Mouse (Mus musculus) neural tube, embryonic 13.5 days (tissue): ENCODE results near the gene E2f2. TPM values are rescaled to one million over a fixed set of nuclear protein-coding genes. Genes with fewer than 3 reads are reported as not detected.

Experiments
- ATAC-seq: fragments of 200-750 bp; cut with Nextera tagmentation; 2 replicates; pipeline ENCODE4 v1.8.0; 2017; ENCODE audit warnings: low read depth, mild to moderate bottlenecking, moderate TSS enrichment, moderate library complexity
- H3K27ac ChIP-seq: fragments of 300-500 bp; sonication (generic); replicated peaks from 2 replicates; pipeline ENCODE4 v1.5.1; 2015; ENCODE audit warnings: moderate library complexity, mild to moderate bottlenecking, inconsistent platforms
- H3K27me3 ChIP-seq: fragments of 300-500 bp; sonication (generic); 2 replicates; pipeline ENCODE4 v1.6.1; 2015; ENCODE audit warnings: mild to moderate bottlenecking, inconsistent platforms
- H3K36me3 ChIP-seq: fragments of 300-500 bp; sonication (generic); 2 replicates; pipeline ENCODE4 v1.6.1; 2015; ENCODE audit warnings: mild to moderate bottlenecking, inconsistent platforms
- H3K4me1 ChIP-seq: fragments of 300-500 bp; sonication (generic); replicated peaks from 2 replicates; pipeline ENCODE4 v1.6.1; 2015; ENCODE audit warnings: inconsistent platforms
- H3K4me2 ChIP-seq: fragments of 300-500 bp; sonication (generic); 2 replicates; pipeline ENCODE4 v1.6.1; 2015; ENCODE audit warnings: inconsistent platforms, mild to moderate bottlenecking, moderate library complexity
- H3K4me3 ChIP-seq: fragments of 300-500 bp; sonication (generic); 2 replicates; pipeline ENCODE4 v1.5.1; 2015; ENCODE audit warnings: mild to moderate bottlenecking, inconsistent platforms
- H3K9ac ChIP-seq: fragments of 300-500 bp; sonication (generic); 2 replicates; pipeline ENCODE4 v1.6.1; 2015; ENCODE audit warnings: moderate library complexity, mild to moderate bottlenecking, inconsistent platforms
- H3K9me3 ChIP-seq: fragments of 300-500 bp; sonication (generic); 2 replicates; pipeline ENCODE4 v1.6.1; 2016; ENCODE audit warnings: inconsistent platforms
- WGBS: fragments of 180-500 bp; shearing (Covaris S2); methylation state at CpG from one replicate; pipeline ENCODE4 v1.1.7; 2015; 5-methylcytosine and 5-hydroxymethylcytosine counted together
- polyA plus RNA-seq: library from polyadenylated mRNA; unstranded; fragments of >200 nt; fragmentation: Nextera tagmentation; extraction: Ambion mirVana; gene quantifications from 2 replicates; pipeline ENCODE4 v1.2.1, GENCODE M21; 2015

Gene E2f2
- polyA plus RNA-seq, result 2.5 and 3.3 TPM in 2 replicates

DNA sequence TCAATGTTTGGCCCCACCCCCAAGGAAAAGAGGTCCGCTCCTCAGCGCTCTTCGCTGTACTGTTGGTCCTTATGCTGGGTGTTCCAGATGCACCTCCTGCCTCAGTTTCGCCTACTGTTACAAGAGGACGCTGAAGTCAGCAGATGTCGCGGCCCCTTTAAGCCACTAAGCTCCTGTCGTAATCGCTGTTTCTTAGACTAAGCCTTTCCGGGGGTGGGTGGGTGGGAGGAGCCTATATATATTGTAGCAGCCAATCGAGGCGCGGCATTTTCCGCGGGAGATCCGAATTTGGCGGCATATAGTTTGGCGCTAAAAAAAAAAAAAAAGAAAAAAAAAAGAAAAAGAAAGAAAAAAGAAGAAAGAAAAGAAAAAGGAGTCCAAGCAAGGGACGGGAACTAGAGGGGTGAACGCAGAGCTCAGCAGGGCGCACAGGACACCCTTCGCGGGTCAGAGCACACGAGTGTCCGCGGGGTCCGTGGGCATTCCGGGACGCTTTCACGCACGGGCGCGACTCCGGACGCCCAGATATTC lies at the start of gene E2f2:
Gene E2f2 (plus strand): TSS at position 384 of the 531 bp plus-strand sequence.
- under 1% methylated on average over 35 of the region's 35 CpGs for WGBS
- peaks cover 32% of the 10 kb centered on the region for H3K4me1 ChIP-seq
- H3K9ac ChIP-seq, result peak within 1 kb of the TSS; percentile 72
- peak within 1 kb of the TSS; percentile 100 for H3K4me2 ChIP-seq
- no peaks in the 10 kb centered on the region for H3K36me3 ChIP-seq
- no peaks in the 10 kb centered on the region for H3K9me3 ChIP-seq
- peak; percentile 64; the same call in 1 of the 2 replicates for ATAC-seq
- no peak within 1 kb of the TSS for H3K27ac ChIP-seq
- H3K4me3 ChIP-seq, result peak within 1 kb of the TSS; percentile 67
- H3K27me3 ChIP-seq, result peaks cover 3% of the 10 kb centered on the region; the same call in 1 of the 2 replicates

DNA sequence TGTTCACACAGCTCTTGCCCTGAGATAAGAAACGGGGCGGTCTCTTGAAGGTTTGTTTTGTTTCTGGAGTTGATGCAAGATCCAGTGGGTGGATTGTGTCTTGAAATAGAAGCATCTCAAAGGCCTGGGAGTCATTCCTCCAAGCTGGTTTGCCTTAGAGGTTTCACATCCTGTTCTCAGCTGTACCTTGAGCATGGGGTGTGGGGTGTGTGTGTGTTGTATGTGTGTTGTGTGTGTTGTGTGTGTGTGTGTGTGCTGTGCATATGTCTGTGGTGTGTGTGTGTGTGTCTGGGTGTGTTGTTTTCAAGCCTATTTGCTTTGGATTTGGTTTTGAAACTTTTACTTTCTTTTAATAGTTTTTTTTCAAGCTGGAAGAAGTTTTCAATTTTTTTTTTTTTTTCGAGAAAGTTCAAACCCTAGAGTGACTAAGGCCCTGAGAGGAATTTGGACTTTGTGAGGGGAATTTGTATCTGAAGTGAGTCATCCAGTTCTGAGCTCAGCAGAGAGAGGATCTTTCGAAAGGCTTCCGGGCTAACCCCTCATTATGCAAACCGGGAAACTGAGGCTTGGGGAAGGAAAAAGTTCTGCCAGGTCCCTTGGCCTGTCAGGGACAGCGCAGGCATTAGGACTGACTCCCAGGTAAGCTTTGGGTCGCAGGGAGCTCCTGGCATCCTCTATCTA lies 48.9 kb upstream of the E2f2 start:
- no peaks in the 10 kb centered on the region for H3K9me3 ChIP-seq

DNA sequence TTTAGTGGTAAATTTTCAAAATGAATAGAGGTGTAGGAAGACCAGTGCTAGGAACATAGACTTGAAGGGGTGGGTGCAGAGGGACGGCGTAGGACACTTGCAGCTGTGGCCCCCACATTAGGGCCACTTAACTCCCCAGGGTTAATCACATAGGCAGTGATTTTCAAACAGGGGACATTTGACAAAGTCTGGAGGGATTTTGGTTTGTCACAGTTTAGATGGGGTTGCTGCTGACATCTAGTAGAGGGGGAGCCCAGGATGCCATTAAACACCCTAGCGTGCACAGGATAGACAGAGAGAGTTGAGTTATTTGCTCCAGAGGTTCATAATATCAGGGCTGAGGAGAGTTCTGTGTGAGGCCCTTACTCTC lies 48.4 kb upstream of the E2f2 start:
- Histone ChIP-seq H3K4me1 (no peaks in the 10 kb centered on the region), H3K27me3 (no peaks in the 10 kb centered on the region), H3K9me3 (no peaks in the 10 kb centered on the region), H3K36me3 (no peaks in the 10 kb centered on the region), H3K9ac (no peak overlapping the region), H3K4me2 (no peak overlapping the region), H3K4me3 (no peak overlapping the region), H3K27ac (no peak overlapping the region)
- no peak for ATAC-seq
- WGBS, result 87% methylated on average over 3 of the region's 3 CpGs

More for the DNA sequence above, 48.9 kb upstream of the E2f2 start:
- no peak overlapping the region for H3K4me2 ChIP-seq
- WGBS, result 73% methylated on average over 8 of the region's 8 CpGs
- no peaks in the 10 kb centered on the region for H3K4me1 ChIP-seq
- H3K9ac ChIP-seq, result no peak overlapping the region
- no peaks in the 10 kb centered on the region for H3K36me3 ChIP-seq
- no peak overlapping the region for H3K4me3 ChIP-seq
- no peak overlapping the region for H3K27ac ChIP-seq
- H3K27me3 ChIP-seq, result no peaks in the 10 kb centered on the region
- ATAC-seq, result no peak

DNA sequence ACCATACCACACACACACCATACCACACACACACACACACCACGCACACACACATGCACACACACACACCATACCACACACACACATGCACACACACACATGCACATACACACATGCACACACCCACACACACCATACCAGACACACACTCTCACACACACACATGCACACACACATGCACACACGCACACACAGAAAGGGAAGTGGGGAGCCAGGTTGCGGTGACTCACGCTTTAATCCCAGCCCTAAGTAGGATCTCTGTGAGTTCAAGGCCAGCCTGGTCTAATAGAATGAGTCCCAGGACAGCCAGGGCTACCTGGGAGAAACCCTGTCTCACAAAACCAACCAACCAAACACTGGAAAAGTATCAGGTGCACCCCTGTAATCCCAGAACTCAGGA lies 47.6 kb upstream of the E2f2 start:
- WGBS, result 95% methylated on average over 4 of the region's 4 CpGs
- H3K27ac ChIP-seq, result no peak overlapping the region
- no peaks in the 10 kb centered on the region for H3K27me3 ChIP-seq
- no peaks in the 10 kb centered on the region for H3K4me1 ChIP-seq
- H3K9ac ChIP-seq, result no peak overlapping the region
- H3K4me3 ChIP-seq, result no peak overlapping the region
- no peaks in the 10 kb centered on the region for H3K36me3 ChIP-seq
- ATAC-seq, result no peak
- no peaks in the 10 kb centered on the region for H3K9me3 ChIP-seq
- H3K4me2 ChIP-seq, result no peak overlapping the region

DNA sequence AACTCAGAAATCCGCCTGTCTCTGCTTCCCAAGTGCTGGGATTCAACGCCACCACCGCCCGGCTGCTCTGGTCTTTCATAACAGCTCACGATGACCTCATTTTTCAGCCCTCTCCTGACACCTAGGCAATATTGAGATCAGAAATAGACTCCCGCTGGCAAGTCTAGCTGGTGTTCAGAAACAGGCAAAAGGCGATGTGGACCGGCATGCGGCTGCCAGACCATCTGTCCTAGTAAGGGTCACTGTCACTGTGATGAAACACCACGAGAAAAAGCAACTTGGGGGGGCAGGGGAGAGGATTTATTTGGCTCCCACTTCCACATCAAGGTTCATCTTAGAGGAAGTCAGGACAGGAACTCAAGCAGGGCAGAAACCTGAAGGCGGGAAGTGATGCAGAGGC lies 46.7 kb upstream of the E2f2 start:
- 81% methylated on average over 11 of the region's 11 CpGs for WGBS
- Histone ChIP-seq H3K9me3 (no peaks in the 10 kb centered on the region), H3K27ac (no peak overlapping the region), H3K36me3 (no peaks in the 10 kb centered on the region), H3K9ac (no peak overlapping the region), H3K4me2 (no peak overlapping the region), H3K27me3 (no peaks in the 10 kb centered on the region), H3K4me3 (no peak overlapping the region), H3K4me1 (no peaks in the 10 kb centered on the region)
- no peak for ATAC-seq

DNA sequence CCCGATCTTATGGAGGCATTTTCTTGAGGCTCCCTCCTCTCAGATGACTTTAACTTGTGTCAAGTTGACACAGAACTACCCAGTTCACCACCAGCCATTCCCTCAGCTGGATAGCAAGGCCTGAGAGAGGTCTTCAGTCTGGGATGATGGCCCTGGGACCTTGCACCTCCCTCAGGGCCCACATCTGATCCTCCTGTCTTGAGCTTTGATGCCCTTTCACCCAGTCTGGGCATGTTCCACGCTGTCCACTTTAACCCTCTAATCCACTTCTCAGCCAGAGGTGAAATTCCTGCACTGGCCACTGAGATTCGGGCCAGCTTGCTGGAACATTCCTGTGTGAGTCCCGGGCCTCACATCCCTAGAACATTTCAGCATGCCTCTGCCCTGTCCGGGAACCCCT lies 46.2 kb upstream of the E2f2 start:
- Histone ChIP-seq H3K9ac (no peak overlapping the region), H3K4me1 (no peaks in the 10 kb centered on the region), H3K27me3 (no peaks in the 10 kb centered on the region), H3K4me3 (no peak overlapping the region), H3K27ac (no peak overlapping the region), H3K36me3 (no peaks in the 10 kb centered on the region), H3K4me2 (no peak overlapping the region), H3K9me3 (no peaks in the 10 kb centered on the region)
- ATAC-seq, result no peak
- 82% methylated on average over 5 of the region's 5 CpGs for WGBS

DNA sequence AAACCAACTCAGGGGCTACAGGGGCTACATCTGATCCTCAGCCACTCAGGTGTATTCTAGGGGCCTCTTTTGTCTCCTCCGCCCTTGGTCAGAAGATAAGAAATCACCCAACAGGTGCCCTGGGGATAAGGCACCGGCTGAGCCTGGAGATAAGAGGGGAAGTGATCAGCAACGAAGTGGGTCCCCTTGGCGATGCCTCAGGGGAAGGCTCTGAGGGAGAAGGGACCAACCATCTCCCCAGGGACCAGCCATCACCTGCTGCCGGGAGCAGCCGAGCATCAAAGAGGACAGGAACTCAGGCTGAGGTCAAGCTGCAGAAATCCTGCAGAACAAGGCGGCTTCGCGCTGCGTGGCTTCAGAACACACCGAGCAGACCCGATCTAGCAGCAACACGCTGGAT lies 44.5 kb upstream of the E2f2 start:
- Histone ChIP-seq H3K27ac (no peak overlapping the region), H3K4me1 (no peaks in the 10 kb centered on the region; the same call in 1 of the 2 replicates), H3K36me3 (no peaks in the 10 kb centered on the region), H3K9me3 (no peaks in the 10 kb centered on the region), H3K4me2 (no peak overlapping the region), H3K4me3 (no peak overlapping the region), H3K9ac (no peak overlapping the region), H3K27me3 (no peaks in the 10 kb centered on the region)
- ATAC-seq, result no peak
- 74% methylated on average over 13 of the region's 13 CpGs for WGBS

DNA sequence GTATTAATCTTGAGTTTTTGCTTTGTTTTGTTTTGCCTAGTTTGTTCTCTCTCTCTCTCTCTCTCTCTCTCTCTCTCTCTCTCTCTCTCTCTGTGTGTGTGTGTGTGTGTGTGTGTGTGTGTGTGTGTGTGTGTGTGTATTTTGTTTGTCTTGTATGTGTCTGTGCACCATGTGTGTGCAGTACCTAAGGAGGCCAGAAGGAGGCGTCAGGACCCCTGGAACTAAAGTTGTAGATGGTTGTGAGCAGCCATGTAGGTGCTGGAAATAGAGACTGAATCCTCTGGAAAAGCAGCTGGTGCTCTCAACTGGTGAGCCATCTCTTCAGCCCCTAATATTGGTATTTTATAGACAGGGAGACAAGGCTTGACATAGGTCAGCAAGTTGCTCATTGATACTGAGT lies 42.4 kb upstream of the E2f2 start:
- WGBS, result 88% methylated on average over 1 of the region's 1 CpGs
- Histone ChIP-seq H3K4me3 (no peak overlapping the region), H3K4me2 (no peak overlapping the region), H3K27ac (no peak overlapping the region), H3K27me3 (no peaks in the 10 kb centered on the region), H3K9me3 (no peaks in the 10 kb centered on the region), H3K4me1 (peaks cover 17% of the 10 kb centered on the region), H3K9ac (no peak overlapping the region), H3K36me3 (no peaks in the 10 kb centered on the region)
- no peak for ATAC-seq

DNA sequence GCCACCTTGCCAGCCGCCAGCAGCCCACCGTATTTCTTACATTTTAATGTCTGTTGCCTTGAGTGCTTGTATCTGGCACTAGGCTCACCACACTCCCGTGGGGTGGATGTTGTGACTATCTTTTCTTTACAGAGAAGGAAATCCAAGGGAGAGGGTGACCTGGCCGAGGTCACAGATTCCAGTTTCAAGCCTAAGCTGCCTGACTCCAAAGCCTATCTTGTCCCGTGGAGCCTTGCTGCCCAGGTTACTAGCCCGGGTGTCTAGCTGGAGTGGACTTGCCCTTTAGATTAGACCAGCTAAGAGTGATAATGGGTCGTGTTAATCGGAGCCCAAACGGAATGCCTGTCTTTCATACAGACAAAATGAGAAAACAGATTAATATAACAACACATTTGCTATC lies 38.4 kb upstream of the E2f2 start:
- peaks cover 45% of the 10 kb centered on the region for H3K4me1 ChIP-seq
- no peaks in the 10 kb centered on the region for H3K27me3 ChIP-seq
- no peaks in the 10 kb centered on the region for H3K36me3 ChIP-seq
- peak overlapping the region; percentile 38 for H3K4me3 ChIP-seq
- H3K27ac ChIP-seq, result peak overlapping the region; percentile 98
- H3K4me2 ChIP-seq, result peak overlapping the region; percentile 68
- H3K9ac ChIP-seq, result peak overlapping the region; percentile 78
- ATAC-seq, result no peak
- 14% methylated on average over 9 of the region's 9 CpGs for WGBS
- H3K9me3 ChIP-seq, result no peaks in the 10 kb centered on the region

DNA sequence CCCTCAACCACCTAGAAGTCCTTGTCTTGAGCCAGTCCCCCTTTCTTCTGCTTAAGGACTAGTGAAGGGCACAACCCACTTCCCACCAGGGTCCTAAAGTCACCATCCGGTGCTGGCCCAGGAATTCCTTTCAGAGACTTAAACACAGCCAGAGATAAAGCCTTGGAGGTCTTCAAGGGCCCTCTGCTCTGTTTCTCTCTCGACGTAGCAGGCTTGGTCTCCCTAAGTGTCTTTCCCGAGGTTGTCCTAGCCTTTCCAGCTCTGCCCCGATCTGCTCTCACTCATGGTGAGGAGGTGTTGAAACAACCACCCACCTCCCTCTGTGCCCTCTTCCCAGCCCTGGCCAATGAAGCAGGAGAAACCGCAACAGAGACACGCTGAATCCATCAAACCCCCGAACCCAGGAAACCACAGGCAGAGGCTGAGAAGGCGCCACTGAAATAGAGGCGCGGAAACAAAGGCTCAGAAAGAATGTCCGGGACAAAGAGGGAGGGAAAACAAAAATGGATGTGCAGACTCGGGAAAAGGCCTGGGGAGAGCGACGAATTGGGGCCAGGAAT lies 37.7 kb upstream of the E2f2 start:
- peak overlapping the region; percentile 68 for H3K4me2 ChIP-seq
- 1% methylated on average over 15 of the region's 15 CpGs for whole genome bisulfite sequencing
- H3K27ac ChIP-seq, result peak overlapping the region; percentile 98
- peak overlapping the region; percentile 78 for H3K9ac ChIP-seq
- H3K27me3 ChIP-seq, result no peaks in the 10 kb centered on the region
- peak overlapping the region; percentile 38 for H3K4me3 ChIP-seq
- H3K4me1 ChIP-seq, result peaks cover 52% of the 10 kb centered on the region
- H3K9me3 ChIP-seq, result no peaks in the 10 kb centered on the region
- H3K36me3 ChIP-seq, result no peaks in the 10 kb centered on the region
- peak; percentile 37 for ATAC-seq

DNA sequence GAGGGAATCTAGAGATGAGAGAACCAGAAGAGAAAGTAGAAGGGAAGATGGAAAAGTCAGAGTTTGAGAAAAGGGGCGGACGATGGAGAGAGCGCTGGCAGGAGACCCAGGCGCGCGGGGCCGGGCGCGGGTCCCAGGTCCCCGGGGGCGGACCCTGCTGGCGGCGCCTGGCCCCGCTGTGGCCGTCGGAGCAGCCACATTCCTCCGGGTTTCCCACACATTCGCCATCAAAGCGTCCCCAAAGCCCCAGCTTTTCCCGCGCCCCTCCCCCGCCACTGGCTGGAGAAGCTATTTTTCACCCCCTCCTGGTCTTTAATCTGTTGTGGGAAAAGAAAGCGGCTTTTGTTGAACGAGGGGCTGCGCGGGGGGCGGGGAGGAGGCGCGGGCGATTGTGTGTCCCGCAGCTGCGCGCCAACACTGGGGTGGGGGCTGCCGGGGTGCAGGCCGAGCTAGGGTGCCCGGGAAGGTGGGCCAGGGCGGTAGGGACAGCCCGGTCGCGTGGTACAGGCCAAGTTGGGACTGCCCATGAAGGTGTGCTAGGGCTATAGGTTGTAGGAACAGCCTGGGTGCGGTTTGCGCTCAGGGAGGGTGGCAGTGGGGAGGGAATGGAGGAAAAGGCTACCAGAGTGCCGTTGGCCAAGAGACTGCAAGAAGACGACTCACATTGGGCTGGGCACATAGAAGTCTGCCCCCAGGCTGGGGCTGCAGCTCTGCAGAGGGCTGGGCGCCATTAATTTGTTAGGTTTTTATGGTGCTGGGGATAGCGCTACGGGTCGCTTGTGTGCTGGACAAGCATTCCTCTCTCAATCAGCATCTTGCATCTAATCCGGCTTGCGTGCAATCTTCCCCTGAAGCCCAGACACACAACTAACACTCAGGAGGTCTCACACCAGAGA lies 37.0 kb upstream of the E2f2 start:
- Histone ChIP-seq H3K4me2 (peak overlapping the region; percentile 68), H3K9me3 (no peaks in the 10 kb centered on the region), H3K4me3 (peak overlapping the region; percentile 38), H3K36me3 (no peaks in the 10 kb centered on the region), H3K27ac (peak overlapping the region; percentile 98), H3K27me3 (no peaks in the 10 kb centered on the region), H3K4me1 (peaks cover 59% of the 10 kb centered on the region), H3K9ac (peak overlapping the region; percentile 78)
- under 1% methylated on average over 44 of the region's 50 CpGs for WGBS
- peak; percentile 83 for ATAC-seq
